Mouse (Mus musculus) testis, postnatal 14 days (tissue): ENCODE data around the gene Map3k10.

Experiments
- DNase-seq: peaks from one replicate; pipeline ENCODE4 v3.0.0; 2021; ENCODE audit warnings: low spot score

Map3k10 gene

DNA sequence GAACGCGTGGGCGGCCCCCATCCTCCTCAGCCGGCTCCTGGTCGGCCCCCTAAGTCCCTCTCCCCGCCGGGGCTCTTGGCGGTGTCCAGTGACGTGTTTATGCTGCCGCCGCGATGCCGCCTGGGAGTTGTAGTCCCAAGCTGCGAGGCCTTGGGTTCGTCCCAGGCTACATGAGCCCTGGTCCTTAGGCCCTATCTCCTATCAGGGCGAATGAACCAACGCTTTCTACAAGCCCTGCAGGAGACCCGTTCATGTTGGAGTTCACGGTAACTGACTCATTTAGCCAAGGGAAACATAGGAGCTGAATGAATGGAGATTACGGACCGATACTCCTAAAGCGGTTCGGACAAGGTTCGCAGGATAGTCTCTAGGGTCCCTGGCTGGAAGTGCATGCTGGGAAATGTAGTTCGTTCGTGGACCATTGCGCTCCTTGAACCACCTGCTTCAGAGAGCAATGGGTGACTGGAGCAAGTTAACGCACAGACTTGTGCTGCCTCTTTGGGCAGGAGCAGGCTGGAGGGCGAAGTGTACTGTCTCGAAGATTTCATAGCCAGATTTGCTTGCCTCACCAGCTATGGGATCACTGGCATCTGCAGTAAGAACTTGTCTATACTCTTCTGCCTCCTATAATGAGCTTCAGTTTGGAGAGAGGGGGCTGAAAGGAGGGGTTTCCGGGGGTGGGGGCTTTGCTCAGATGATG, at the start of gene Map3k10:
TSS of gene Map3k10 (minus strand) at position 77 of the 700 bp plus-strand sequence.
- DNase-seq: peak; percentile 96

- no peak for DNase-seq
Measured at GRCm38 (mm10) chr7:27721951-27722350, 47.6 kb upstream of the Map3k10 start.

DNA sequence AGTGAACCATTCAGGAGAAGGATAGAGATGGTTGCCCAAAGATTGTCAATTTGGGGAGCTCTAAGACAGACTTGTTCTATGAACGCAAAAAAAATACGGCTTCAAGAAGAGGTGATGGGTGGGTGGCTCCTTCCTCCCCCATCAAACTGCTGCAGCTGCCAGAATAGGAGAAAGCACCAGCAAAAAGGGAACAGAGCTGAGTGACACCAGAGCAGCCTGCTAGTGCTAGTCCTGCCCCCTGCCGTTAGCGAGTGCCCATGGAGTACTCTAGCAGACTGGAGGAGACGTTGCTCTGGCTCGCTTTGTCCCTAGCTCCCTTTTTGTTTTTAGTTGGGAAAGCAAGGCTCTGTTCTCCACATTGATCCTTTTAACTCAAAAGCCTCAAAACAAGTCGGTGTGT, 36.0 kb upstream of the Map3k10 start:
- no peak for DNase-seq

DNA sequence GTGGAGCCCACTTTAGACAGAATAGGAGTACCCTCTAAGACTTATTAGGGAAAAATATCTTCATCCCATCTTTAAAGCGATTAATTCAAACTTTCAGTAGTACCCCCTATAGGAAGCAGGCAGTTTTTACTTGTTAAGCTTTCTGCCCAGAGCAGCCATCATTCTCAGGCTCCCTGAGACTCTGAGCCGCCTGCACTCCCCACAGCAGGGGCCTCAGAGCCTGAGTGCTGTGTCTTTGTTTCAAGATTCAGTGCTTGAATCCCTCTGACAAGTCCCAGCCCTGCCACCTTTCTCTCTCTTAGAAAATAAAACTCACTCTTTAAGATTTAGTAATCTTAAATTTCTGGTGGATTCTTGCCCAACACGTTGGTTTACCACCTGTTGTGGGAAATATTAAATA, 22.3 kb upstream of the Map3k10 start:
- DNase-seq: no peak

DNA sequence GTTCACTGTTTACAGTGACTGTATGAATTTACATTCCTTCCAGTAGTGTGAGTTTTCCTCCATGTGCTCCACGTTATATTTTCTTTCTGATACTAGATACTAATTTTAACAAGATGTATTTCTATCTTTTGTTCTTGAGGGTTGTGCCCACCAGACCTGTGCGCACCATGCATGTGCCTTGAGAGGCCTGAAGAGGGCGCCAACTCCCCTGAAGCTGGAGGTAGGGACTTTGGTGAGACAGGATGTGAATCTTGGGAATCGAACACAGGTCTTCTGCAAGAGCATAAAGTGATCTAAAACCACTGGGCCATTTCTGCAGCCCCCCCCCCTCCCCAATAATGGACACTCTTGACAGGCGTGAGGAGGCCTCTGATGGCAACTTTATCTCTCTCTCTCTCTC, 16.7 kb upstream of the Map3k10 start:
- DNase-seq: no peak

DNA sequence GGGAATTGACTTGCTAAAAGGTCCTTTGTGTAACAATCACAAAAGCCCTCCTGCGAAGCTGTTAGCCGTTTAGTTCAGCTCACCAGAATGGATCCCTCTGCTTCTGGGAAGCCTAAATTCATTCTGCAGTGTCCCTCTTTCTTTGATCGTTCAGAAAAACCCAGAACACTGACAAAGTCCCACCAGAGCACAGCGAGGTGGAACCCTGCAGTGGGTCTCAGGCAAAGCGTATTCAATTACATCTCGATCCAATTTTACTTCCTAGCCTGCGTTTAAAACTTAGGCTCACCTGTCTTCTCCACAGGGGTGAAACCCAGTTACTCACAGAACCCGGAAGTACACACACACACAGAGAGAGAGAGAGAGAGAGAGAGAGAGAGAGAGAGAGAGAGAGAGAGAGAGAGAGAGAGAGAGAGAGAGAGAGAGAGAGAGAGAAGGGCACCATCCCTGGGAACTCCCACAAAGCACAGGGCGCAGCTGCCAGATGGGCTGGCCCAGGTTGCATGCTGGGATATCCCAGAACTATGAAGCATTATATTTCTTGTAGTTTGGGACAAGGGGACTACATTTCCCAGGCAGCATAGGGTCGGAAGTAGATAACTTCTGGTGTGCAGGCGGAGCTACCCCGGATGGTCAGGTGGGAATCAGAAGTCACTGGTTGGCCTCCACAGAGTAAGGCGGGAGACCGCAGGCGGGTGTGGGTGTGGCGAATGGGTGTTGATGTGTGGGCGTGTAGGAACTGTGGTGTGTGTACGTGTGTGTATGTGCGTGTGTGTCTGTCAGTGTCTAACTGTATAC, 14.6 kb upstream of the Map3k10 start, which contains the start of gene Zfp607b:
TSS of gene Zfp607b (plus strand) at position 526 of the 798 bp plus-strand sequence.
- peak; percentile 91 for DNase-seq

- no peak for DNase-seq
Measured at GRCm38 (mm10) chr7:27688246-27688788, 13.9 kb upstream of the Map3k10 start.

- DNase-seq: no peak
Measured at GRCm38 (mm10) chr7:27687836-27688235, 13.4 kb upstream of the Map3k10 start.

GRCm38 (mm10) chr7:27687043-27687442, 12.6 kb upstream of the Map3k10 start:
- DNase-seq: no peak

GRCm38 (mm10) chr7:27685681-27686080, 11.3 kb upstream of the Map3k10 start:
- no peak for DNase-seq

GRCm38 (mm10) chr7:27685220-27685619, 10.8 kb upstream of the Map3k10 start:
- no peak for DNase-seq

GRCm38 (mm10) chr7:27683218-27683617, 8.8 kb upstream of the Map3k10 start:
- no peak for DNase-seq

GRCm38 (mm10) chr7:27675222-27675612, 819 bp upstream of the Map3k10 start:
- DNase-seq: no peak

DNA sequence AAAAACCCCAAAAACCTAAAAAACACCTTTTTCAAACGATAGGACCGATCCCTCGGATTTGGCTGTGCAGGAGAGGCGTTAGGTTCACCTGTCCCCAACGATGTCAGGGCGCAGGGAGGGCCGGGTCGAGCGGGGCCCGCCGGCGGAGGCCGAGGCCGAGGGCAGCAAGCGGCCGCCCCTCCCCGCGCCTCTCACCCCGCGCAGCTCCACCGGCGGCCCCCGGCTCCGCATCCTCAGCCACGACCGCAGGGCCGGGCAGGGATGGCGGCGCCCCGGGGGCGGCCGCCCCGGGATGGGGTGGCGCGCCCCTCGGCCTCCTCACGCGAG, 240 bp downstream of the Map3k10 start:
- peak; percentile 33 for DNase-seq

- DNase-seq: peak; percentile 45
Measured at GRCm38 (mm10) chr7:27673575-27674131, 745 bp downstream of the Map3k10 start.

DNA sequence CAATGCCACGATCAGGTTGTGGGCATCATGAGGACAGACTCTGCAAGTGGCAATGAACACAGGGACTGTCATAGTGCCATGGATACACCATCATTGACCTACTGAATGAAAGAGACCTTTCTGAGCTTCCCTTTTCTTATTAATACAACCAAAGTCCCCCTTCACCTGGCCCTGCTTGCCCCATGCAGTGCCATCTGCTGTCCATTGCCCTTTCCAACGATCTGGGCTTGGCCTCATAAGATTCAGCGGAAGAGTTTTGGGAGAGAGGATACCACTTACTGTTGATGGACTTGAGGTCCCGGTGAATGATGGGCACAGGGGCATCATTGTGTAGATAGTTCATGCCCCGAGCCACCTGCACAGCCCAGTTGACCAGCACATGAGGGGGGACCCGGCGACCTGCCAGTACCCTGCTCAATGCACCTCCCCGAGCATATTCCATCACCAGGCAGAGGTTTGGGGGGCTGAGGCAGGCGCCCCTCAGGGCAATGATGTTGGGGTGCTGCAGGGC, 1.3 kb downstream of the Map3k10 start:
- DNase-seq: no peak

GRCm38 (mm10) chr7:27662038-27662437, 12.4 kb downstream of the Map3k10 start:
- DNase-seq: no peak

- DNase-seq: no peak
Measured at GRCm38 (mm10) chr7:27658712-27659663, 15.4 kb downstream of the Map3k10 start.

- DNase-seq: no peak
Measured at GRCm38 (mm10) chr7:27657824-27658395, 16.5 kb downstream of the Map3k10 start.

- DNase-seq: no peak
Measured at GRCm38 (mm10) chr7:27656600-27656999, 17.8 kb downstream of the Map3k10 start.

- no peak for DNase-seq
Measured at GRCm38 (mm10) chr7:27655545-27655944, 18.9 kb downstream of the Map3k10 start.
